Mouse (Mus musculus): ENCODE data around the gene Il11ra1.
"Not testable (repeated sequence)": the region's sequence is repeated elsewhere in the genome, so short reads cannot be mapped to it uniquely, and the experiment has no call there.

Gene Il11ra1

GRCm38 (mm10) chr4:41756440-41756839 is 56.7 kb downstream of the Il11ra1 start:
- DNase-seq, result no peak

DNA sequence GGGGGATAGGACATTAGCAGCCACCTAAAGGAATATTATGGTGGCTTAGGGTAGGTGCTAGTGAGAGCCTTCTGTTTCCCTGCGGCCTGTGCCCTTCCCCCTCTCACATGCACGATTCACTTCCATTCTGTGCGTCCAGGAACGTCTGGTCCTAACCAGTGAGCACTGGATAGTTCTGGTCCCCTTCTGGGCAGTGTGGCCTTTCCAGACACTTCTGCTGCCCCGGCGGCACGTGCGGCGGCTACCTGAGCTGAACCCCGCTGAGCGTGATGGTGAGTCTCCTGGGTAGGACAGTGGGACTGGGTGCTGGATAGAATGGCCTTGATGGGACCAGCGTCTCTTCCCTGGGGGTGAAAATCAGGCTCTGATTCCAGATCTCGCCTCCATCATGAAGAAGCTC is 57.5 kb downstream of the Il11ra1 start:
- no peak for DNase-seq

- no peak for DNase-seq
Measured at GRCm38 (mm10) chr4:41758021-41758420, 58.2 kb downstream of the Il11ra1 start.

DNA sequence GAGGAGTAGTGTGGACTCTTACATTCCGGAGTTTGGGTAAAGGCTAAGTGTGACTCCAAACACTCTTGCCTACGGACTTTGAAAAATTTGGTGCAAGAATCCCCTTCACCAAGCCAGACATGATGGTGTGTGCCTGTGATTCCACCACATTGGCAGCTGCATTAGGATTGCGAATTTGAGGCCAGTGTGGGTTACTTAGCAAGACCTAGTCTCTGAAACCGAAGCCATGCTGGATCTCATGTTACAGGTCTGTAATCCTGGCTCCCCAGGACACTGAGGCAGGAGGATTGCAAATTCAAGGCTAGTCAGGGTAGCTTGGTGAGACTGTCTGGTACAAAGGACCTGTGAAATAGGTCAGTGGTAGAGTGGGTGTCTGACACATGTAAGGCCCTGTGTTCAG is 58.9 kb downstream of the Il11ra1 start:
- DNase-seq, result no peak

GRCm38 (mm10) chr4:41759206-41759605 is 59.4 kb downstream of the Il11ra1 start:
- no peak for DNase-seq

GRCm38 (mm10) chr4:41759656-41760287 is 60.0 kb downstream of the Il11ra1 start:
- DNase-seq, result no peak

GRCm38 (mm10) chr4:41760288-41760721 is 60.5 kb downstream of the Il11ra1 start:
- peak; percentile 97 for DNase-seq

DNA sequence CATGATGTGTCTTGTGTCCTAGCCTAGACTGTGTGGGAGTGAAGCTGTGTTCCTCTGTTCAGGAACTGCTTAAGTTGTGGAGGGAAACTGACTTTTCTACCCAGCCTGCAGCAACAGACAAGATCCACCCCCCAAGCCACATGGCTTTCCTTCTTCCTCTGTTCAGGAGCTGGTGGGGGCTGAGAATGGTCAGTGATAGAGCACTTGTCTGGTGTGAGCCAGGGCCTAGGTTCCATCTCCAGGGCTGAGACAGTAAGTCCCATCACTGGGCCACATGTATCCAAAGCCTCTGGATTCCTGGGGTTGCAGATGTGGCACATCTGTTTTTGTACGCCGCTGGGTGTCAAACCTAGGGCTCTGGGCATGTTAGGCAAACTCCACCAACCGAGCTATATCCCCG is 61.1 kb downstream of the Il11ra1 start:
- no peak for DNase-seq

DNA sequence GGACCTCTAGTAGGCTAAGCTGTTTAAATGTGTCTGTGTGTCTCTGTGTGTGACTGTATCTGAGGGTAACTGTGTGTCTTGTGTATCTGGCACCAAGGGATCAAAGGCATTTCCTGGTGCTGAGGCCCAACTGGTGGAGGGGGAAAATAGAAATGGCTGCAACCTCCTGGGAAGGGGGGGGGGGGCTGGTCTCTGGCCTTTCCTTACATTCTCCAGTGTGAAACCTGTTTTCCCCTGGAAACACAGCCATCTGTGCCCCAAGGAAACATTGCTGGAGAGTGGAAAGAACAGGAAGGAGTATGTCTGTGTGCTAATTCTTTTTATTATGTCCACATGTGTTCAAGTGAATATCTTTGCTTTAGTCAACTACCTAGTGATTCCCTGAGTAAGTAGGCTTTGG is 61.9 kb downstream of the Il11ra1 start:
- DNase-seq, result no peak

DNA sequence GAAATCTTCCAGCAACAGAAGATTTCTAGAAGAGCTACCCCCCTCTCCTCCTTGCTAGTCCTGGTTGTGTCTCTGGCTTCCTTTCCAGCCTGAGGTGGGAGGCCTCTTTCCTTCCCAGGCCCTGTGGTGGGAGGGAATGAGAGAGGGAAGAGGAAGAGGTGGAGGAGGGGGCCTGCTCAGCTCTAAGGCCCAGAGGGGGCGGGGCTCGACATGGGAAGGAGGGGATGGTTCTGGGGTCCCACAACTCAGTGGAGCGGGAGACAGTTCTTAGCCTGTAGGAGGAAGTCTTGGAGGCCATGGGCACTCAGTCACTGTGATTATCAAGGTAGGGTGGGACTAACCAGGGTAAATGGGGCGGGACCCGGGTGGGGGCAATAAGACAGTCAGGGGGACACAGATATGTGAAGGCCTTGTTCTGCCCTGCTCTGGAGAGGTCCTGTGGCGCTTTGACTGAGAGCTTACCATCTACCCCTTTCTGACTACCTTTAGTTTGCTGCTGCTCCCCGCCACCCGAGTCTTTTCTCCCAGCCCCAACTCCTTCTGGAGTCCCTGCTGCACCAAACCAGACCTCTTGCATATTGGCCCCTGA is 62.4 kb downstream of the Il11ra1 start:
- no peak for DNase-seq

- DNase-seq, result peak; percentile 46
Measured at GRCm38 (mm10) chr4:41762688-41763114, 62.9 kb downstream of the Il11ra1 start.

DNA sequence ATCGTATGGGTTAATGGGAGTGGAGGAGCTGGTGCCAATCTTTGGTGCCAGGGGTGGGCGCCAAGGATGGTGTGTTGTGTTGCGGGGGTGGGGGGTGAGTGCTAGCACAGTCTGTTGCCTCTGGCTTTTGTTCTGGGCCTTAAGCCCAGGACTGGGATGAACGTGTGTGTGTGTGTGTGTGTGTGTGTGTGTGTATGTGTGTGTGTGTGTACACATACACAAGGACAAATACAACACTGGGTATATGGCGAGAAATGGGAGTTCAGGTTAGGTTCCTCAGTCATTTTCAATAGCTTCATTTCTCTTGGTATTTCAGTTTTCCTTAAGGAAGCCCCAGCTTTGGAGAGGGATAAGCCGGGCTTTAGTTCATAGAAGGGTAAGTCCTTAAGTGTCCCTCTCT is 63.4 kb downstream of the Il11ra1 start:
- DNase-seq, result not testable (repeated sequence)

GRCm38 (mm10) chr4:41767301-41767700 is 67.5 kb downstream of the Il11ra1 start:
- not testable (repeated sequence) for DNase-seq

DNA sequence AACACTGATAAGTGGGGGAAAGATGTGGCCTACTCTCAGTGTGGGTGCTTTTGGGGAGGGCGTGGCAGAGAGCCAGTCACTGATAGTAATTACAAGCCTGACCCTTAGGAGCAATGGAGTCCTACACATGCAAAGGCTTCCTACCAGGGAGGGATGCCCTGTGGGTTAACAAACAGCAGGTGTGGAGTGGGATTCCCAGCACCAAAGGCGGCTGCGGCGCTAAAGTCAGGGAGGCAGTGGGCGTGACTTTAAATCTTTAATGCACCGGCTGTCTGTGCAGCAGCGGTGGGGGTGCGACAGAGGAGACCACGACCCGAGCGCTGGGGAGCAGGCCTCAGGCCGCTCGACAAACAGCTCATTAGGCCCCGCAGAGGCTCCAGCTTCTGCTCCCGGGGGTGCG is 73.2 kb downstream of the Il11ra1 start:
- DNase-seq, result not testable (repeated sequence)

- peak; percentile 82 for DNase-seq
Measured at GRCm38 (mm10) chr4:41773502-41773901, 73.7 kb downstream of the Il11ra1 start.

- DNase-seq, result peak; percentile 94
Measured at GRCm38 (mm10) chr4:41774002-41774401, 74.2 kb downstream of the Il11ra1 start, which contains the start of gene Ccl27a. Gene Ccl27a (minus strand): TSS chr4:41774247.

DNA sequence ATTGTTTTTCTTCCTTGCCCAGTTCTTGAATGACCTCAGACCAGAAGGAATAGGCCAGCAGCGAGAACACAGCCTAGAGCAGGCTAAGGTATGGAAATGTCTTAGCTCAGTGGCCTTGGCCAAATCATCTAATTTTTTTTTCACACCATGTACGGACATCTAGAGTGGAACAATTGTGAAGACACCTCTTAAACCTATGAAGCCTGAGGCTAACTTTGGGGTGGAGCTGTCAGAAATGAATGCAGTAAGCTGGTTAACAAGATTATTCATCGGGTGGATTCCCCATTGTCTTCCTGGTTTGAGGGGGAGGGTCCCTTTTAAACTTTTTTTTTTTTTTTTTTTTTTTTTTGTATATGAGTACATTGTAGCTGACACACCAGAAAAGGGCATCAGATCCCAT is 74.7 kb downstream of the Il11ra1 start:
- DNase-seq, result not testable (repeated sequence)

DNA sequence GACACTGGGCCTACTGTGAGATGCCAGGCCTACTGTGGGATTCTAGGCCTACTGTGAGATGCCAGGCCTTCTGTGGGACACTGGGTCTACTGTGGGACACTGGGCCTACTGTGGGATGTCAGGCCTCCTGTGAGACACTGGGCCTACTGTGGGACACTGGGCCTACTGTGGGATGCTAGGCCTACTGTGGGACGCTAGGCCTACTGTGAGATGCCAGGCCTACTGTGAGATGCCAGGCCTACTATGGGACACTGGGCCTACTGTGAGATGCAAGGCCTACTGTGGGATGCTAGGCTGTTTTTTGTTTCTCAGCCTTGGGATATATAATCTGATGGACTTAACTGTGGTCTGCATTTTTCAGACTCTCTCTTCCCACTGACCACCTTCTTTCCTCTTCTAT is 76.1 kb downstream of the Il11ra1 start:
- not testable (repeated sequence) for DNase-seq

DNA sequence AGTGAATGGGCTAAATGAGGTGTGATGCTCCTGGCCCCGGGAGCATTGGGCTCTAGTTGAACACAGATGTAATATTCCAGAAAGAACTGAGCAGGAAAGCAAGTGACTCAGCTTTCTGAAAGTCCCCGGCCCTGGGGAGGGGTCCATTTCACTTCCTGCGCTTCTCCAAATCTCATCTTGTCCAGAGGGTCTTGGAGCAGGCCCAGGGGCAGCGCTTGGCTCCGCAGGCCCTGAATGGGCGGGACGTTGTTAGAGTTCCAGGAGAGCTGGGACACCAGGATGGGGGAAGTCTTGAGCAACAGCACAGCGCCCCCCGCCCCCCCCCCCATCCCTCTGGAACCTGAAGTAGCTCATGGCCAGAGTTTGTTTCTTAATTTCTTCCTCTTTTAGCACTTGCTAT is 81.5 kb downstream of the Il11ra1 start:
- not testable (repeated sequence) for DNase-seq

GRCm38 (mm10) chr4:41781748-41782485 is 82.1 kb downstream of the Il11ra1 start:
- DNase-seq, result not testable (repeated sequence)

- DNase-seq, result not testable (repeated sequence)
Measured at GRCm38 (mm10) chr4:41782711-41783110, 82.9 kb downstream of the Il11ra1 start.

GRCm38 (mm10) chr4:41783197-41783596 is 83.4 kb downstream of the Il11ra1 start:
- DNase-seq, result not testable (repeated sequence)
